Mouse (Mus musculus) MEL (cell line): ENCODE results near the gene App. TPM values are rescaled to one million over a fixed set of nuclear protein-coding genes. Genes with fewer than 3 reads are reported as not detected.

ENCODE experiments used
- DNase-seq: peaks from one replicate; pipeline ENCODE4 v3.0.0; 2011; ENCODE audit warnings: low read depth, low spot score
- H3K27ac ChIP-seq: 2 replicates; pipeline ENCODE4 v1.5.1; 2012; ENCODE audit warnings: low read depth, mild to moderate bottlenecking, control low read depth, low read length, moderate library complexity; ENCODE audit not compliant: control insufficient read depth
- H3K27me3 ChIP-seq, 2 experiments: fragments of 150-350 bp in 1 of 2; sonication (generic) in 1 of 2; 2 replicates each; pipeline ENCODE4 v1.6.1; 2012; ENCODE audit warnings: low read length in 2 of 2, mild to moderate bottlenecking in 2 of 2, improper control_type of control experiment in 1 of 2, moderate library complexity in 1 of 2; ENCODE audit not compliant: insufficient read depth in 2 of 2, control insufficient read depth in 1 of 2
- H3K36me3 ChIP-seq, 2 experiments: 2 replicates each; pipeline ENCODE4 v1.6.1; 2012 to 2014; ENCODE audit warnings: low read length in 2 of 2, improper control_type of control experiment in 1 of 2, inconsistent platforms in 1 of 2, mild to moderate bottlenecking in 1 of 2; ENCODE audit not compliant: insufficient read depth in 2 of 2, control insufficient read depth in 1 of 2
- H3K4me1 ChIP-seq, 2 experiments: fragments of 150-350 bp in 1 of 2; sonication (generic) in 1 of 2; 2 replicates each; pipeline ENCODE4 v1.6.1; 2012; ENCODE audit warnings: low read length in 2 of 2, improper control_type of control experiment in 1 of 2, mild to moderate bottlenecking in 1 of 2; ENCODE audit not compliant: insufficient read depth in 2 of 2, control insufficient read depth in 1 of 2
- H3K4me3 ChIP-seq, 2 experiments: fragments of 150-350 bp in 1 of 2; sonication (generic) in 1 of 2; 2 replicates each; pipeline ENCODE4 v1.5.1; 2012; ENCODE audit warnings: low read depth in 2 of 2, low read length in 2 of 2, mild to moderate bottlenecking in 2 of 2, moderate library complexity in 2 of 2, control low read depth in 1 of 2, improper control_type of control experiment in 1 of 2; ENCODE audit not compliant: control insufficient read depth in 1 of 2, insufficient read depth in 1 of 2
- H3K79me2 ChIP-seq: 2 replicates; pipeline ENCODE4 v1.6.1; 2012; ENCODE audit warnings: mild to moderate bottlenecking, low read length, moderate library complexity; ENCODE audit not compliant: control insufficient read depth, poor library complexity, insufficient read depth
- H3K9ac ChIP-seq: 2 replicates; pipeline ENCODE4 v1.6.1; 2012; ENCODE audit warnings: low read depth, mild to moderate bottlenecking, control low read depth, low read length, moderate library complexity; ENCODE audit not compliant: control insufficient read depth, poor library complexity, severe bottlenecking
- H3K9me3 ChIP-seq: fragments of 150-350 bp; sonication (generic); replicated peaks from 2 replicates; pipeline ENCODE4 v1.6.1; 2012; ENCODE audit warnings: mild to moderate bottlenecking, low read length, improper control_type of control experiment, moderate library complexity; ENCODE audit not compliant: insufficient read depth
- BHLHE40 ChIP-seq: IDR thresholded peaks from 2 replicates; pipeline ENCODE4 v1.6.1; 2012; ENCODE audit warnings: low read depth, mild to moderate bottlenecking, inconsistent platforms, low read length, improper control_type of control experiment, borderline replicate concordance
- CTCF ChIP-seq, 3 experiments: IDR thresholded peaks in 2 of 3; conservative IDR thresholded peaks in 1 of 3; 2 replicates each; pipeline ENCODE4 v1.5.1; 2011 to 2012; ENCODE audit warnings: low read length in 3 of 3, low read depth in 2 of 3, mild to moderate bottlenecking in 2 of 3, improper control_type of control experiment in 1 of 3, inconsistent platforms in 1 of 3, mixed read lengths in 1 of 3, moderate library complexity in 1 of 3; ENCODE audit not compliant: control insufficient read depth in 1 of 3, insufficient read depth in 1 of 3, poor library complexity in 1 of 3, severe bottlenecking in 1 of 3
- GABPA ChIP-seq: IDR thresholded peaks from 2 replicates; pipeline ENCODE4 v1.6.1; 2012; ENCODE audit warnings: low read depth, mild to moderate bottlenecking, inconsistent platforms, low read length, improper control_type of control experiment, moderate library complexity
- GATA1 ChIP-seq: IDR thresholded peaks from 2 replicates; pipeline ENCODE4 v1.6.1; 2011; ENCODE audit warnings: low read depth, low read length, improper control_type of control experiment
- MAFK ChIP-seq: IDR thresholded peaks from 2 replicates; pipeline ENCODE4 v1.6.1; 2011; ENCODE audit warnings: low read depth, mild to moderate bottlenecking, low read length, improper control_type of control experiment, borderline replicate concordance
- MAX ChIP-seq: IDR thresholded peaks from 2 replicates; pipeline ENCODE4 v1.6.1; 2011; ENCODE audit warnings: low read length, improper control_type of control experiment
- MXI1 ChIP-seq: IDR thresholded peaks from 2 replicates; pipeline ENCODE4 v1.6.1; 2011; ENCODE audit warnings: mild to moderate bottlenecking, low read depth, low read length, improper control_type of control experiment
- MYC ChIP-seq: IDR thresholded peaks from 2 replicates; pipeline ENCODE4 v1.6.1; 2011; ENCODE audit warnings: low read depth, mild to moderate bottlenecking, low read length, improper control_type of control experiment, moderate library complexity
- NELFE ChIP-seq: IDR thresholded peaks from 2 replicates; pipeline ENCODE4 v1.6.1; 2011; ENCODE audit warnings: low read depth, low read length, improper control_type of control experiment
- NRF1 ChIP-seq: IDR thresholded peaks from 2 replicates; pipeline ENCODE4 v1.6.1; 2014; ENCODE audit warnings: low read depth, mild to moderate bottlenecking, inconsistent platforms, low read length, improper control_type of control experiment, moderate library complexity; ENCODE audit not compliant: poor library complexity, insufficient read depth, severe bottlenecking
- POLR2A ChIP-seq, 2 experiments: IDR thresholded peaks; 2 replicates each; pipeline ENCODE4 v1.6.1; 2011 to 2012; ENCODE audit warnings: low read length in 2 of 2, mild to moderate bottlenecking in 2 of 2, control low read depth in 1 of 2, improper control_type of control experiment in 1 of 2, low read depth in 1 of 2, moderate library complexity in 1 of 2; ENCODE audit not compliant: control insufficient read depth in 1 of 2, insufficient read depth in 1 of 2, poor library complexity in 1 of 2
- POLR2AphosphoS5 ChIP-seq: IDR thresholded peaks from 2 replicates; pipeline ENCODE4 v1.6.1; 2012; ENCODE audit warnings: low read depth, borderline replicate concordance, mild to moderate bottlenecking, inconsistent platforms, low read length, moderate library complexity, mixed read lengths
- RAD21 ChIP-seq: IDR thresholded peaks from 2 replicates; pipeline ENCODE4 v1.6.1; 2011; ENCODE audit warnings: mild to moderate bottlenecking, low read depth, low read length, improper control_type of control experiment
- SMC3 ChIP-seq: IDR thresholded peaks from 2 replicates; pipeline ENCODE4 v1.6.1; 2011; ENCODE audit warnings: low read depth, low read length, improper control_type of control experiment
- TAL1 ChIP-seq: IDR thresholded peaks from 2 replicates; pipeline ENCODE4 v1.6.1; 2012; ENCODE audit warnings: mild to moderate bottlenecking, inconsistent platforms, low read length, moderate library complexity, mixed read lengths
- TBP ChIP-seq: IDR thresholded peaks from 2 replicates; pipeline ENCODE4 v1.8.0; 2011; ENCODE audit warnings: low read depth, low read length, improper control_type of control experiment
- TCF12 ChIP-seq: IDR thresholded peaks from 2 replicates; pipeline ENCODE4 v1.6.1; 2014; ENCODE audit warnings: low read depth, mild to moderate bottlenecking, inconsistent platforms, low read length, improper control_type of control experiment, moderate library complexity
- USF1 ChIP-seq: IDR thresholded peaks from 2 replicates; pipeline ENCODE4 v1.6.1; 2014; ENCODE audit warnings: low read depth, mild to moderate bottlenecking, inconsistent platforms, low read length, improper control_type of control experiment, moderate library complexity
- USF2 ChIP-seq, 2 experiments: IDR thresholded peaks; 2 replicates each; pipeline ENCODE4 v1.6.1; 2011 to 2012; ENCODE audit warnings: improper control_type of control experiment in 2 of 2, low read length in 2 of 2, borderline replicate concordance in 1 of 2, inconsistent platforms in 1 of 2, low read depth in 1 of 2, mild to moderate bottlenecking in 1 of 2; ENCODE audit not compliant: insufficient read depth in 1 of 2
- ZC3H11A ChIP-seq: IDR thresholded peaks from 2 replicates; pipeline ENCODE4 v1.6.1; 2012; ENCODE audit warnings: low read depth, mild to moderate bottlenecking, inconsistent platforms, low read length, improper control_type of control experiment
- ZNF384 ChIP-seq: IDR thresholded peaks from 2 replicates; pipeline ENCODE4 v1.6.1; 2012; ENCODE audit warnings: low read depth, mild to moderate bottlenecking, inconsistent platforms, low read length, improper control_type of control experiment
- polyA plus RNA-seq, 2 experiments: library from polyadenylated mRNA; stranded (reverse) in 1 of 2; unstranded in 1 of 2; fragments of >175 nt in 1 of 2; fragments of >200 nt in 1 of 2; gene quantifications; 2 replicates each; pipeline versions ENCODE4 v1.2.1 to v1.2.4; 2012; ENCODE audit warnings: low replicate concordance in 2 of 2, low read depth in 1 of 2; ENCODE audit not compliant: insufficient read length in 2 of 2, insufficient read depth in 1 of 2, missing spikeins in 1 of 2
- total RNA-seq: library from RNA; depleted of rRNA; stranded (reverse); fragments of 300-350 nt; gene quantifications from 2 replicates; pipeline ENCODE4 v1.2.3, GENCODE M21; 2012

App gene
- total and polyA plus RNA-seq, 3 experiments = not detected

GRCm38 (mm10) chr16:85105603-85106002, 68.0 kb downstream of the App start:
- TF ChIP-seq NRF1 = no peak
- TF ChIP-seq BHLHE40 = no peak
- no peak for TF ChIP-seq TAL1
- no peak for TF ChIP-seq MXI1
- no peak for TF ChIP-seq GABPA
- no peak for TF ChIP-seq NELFE
- TF ChIP-seq TCF12 = no peak
- no peak for TF ChIP-seq ZNF384
- TF ChIP-seq RAD21 = no peak
- TF ChIP-seq TBP = no peak
- TF ChIP-seq GATA1 = no peak
- TF ChIP-seq ZC3H11A = no peak
- TF ChIP-seq USF1 = no peak
- no peak for TF ChIP-seq USF2 (IDR thresholded peaks at IDR 0.05; ENCODE audit: borderline replicate concordance in 1 of 2, insufficient read depth in 1 of 2, low read depth in 1 of 2, low read length in 2 of 2)
- no peak for TF ChIP-seq POLR2A (IDR thresholded peaks at IDR 0.05; ENCODE audit: control insufficient read depth in 1 of 2, insufficient read depth in 1 of 2, low read depth in 1 of 2, low read length in 2 of 2, poor library complexity in 1 of 2)
- no peak for TF ChIP-seq SMC3
- TF ChIP-seq MAX = no peak
- TF ChIP-seq MYC = no peak
- TF ChIP-seq CTCF (IDR thresholded peaks at IDR 0.05 in 2 of 3, conservative IDR thresholded peaks at IDR 0.05 in 1 of 3; ENCODE audit: control insufficient read depth in 1 of 3, insufficient read depth in 1 of 3, low read depth in 2 of 3, low read length in 3 of 3, poor library complexity in 1 of 3, severe bottlenecking in 1 of 3) = no peak
- no peak for TF ChIP-seq MAFK
- TF ChIP-seq, all 39 proteins: peak for 0
- DNase-seq = no peak
- Histone ChIP-seq H3K27ac (no peak overlapping the region), H3K36me3 (no peaks in the 10 kb centered on the region), H3K9ac (no peak overlapping the region), H3K4me3 (no peak overlapping the region), H3K27me3 (no peaks in the 10 kb centered on the region), H3K79me2 (no peaks in the 10 kb centered on the region), H3K4me1 (no peaks in the 10 kb centered on the region), H3K9me3 (no peaks in the 10 kb centered on the region)

DNA sequence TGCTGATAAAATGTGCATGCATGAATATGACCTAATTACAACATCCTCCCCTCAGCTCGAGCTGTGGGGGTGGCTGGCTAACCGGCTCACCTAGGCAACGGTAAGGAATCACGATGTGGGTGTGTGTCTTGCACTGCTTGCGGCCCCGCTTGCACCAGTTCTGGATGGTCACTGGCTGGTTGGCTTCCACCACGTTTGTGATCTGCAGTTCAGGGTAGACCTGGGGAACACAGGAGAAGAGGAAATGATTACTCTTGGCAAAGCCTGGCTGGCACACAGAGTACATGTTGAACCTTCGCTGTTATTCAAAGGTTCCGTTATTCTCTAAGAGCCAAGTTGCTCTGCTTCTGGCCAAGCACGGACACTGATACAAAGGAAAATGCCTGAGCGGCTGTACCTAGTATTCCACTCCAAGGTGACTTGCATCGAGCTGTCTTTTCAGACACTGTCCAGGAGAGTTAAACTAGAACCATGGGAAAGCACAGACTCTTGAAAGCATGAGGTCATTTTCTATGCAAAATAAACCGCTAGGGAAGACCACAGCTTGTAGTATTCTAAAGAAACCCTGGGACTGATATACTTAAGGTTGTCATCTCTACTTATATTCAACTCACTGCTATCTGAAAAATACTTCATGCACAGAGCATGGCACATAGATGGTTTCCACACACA, 70.3 kb downstream of the App start:
- no peaks in the 10 kb centered on the region for H3K4me1 ChIP-seq
- no peak overlapping the region for H3K27ac ChIP-seq
- H3K9ac ChIP-seq = no peak overlapping the region
- no peaks in the 10 kb centered on the region for H3K9me3 ChIP-seq
- no peak for DNase-seq
- H3K79me2 ChIP-seq = no peaks in the 10 kb centered on the region
- H3K4me3 ChIP-seq = no peak overlapping the region
- no peaks in the 10 kb centered on the region for H3K36me3 ChIP-seq
- TF ChIP-seq POLR2AphosphoS5 = no peak
- no peaks in the 10 kb centered on the region for H3K27me3 ChIP-seq
